Mouse (Mus musculus) megakaryocyte, embryonic 14.5 days (primary cell): Measurements from ENCODE around the gene Utf1. TPM values are rescaled to one million over a fixed set of nuclear protein-coding genes. Genes with fewer than 3 reads are reported as not detected.
A peak's percentile ranks its signal among the peaks of the same experiment; 100 is the strongest.

Experiments used
- H3K27me3 ChIP-seq: replicated peaks from 2 replicates; pipeline ENCODE3; 2012; ENCODE audit warnings: inconsistent platforms
- H3K36me3 ChIP-seq: replicated peaks from 2 replicates; pipeline ENCODE3; 2012; ENCODE audit warnings: low read length, inconsistent platforms, mixed read lengths
- H3K4me1 ChIP-seq: 2 replicates; pipeline ENCODE4 v1.6.1; 2012; ENCODE audit warnings: inconsistent platforms
- H3K4me3 ChIP-seq: replicated peaks from 2 replicates; pipeline ENCODE3; 2012; ENCODE audit warnings: moderate library complexity, mild to moderate bottlenecking, inconsistent platforms
- H3K9me3 ChIP-seq: 2 replicates; pipeline ENCODE4 v1.6.1; 2012; ENCODE audit warnings: inconsistent platforms
- FLI1 ChIP-seq: IDR thresholded peaks from 2 replicates; pipeline ENCODE4 v1.6.1; 2012; ENCODE audit warnings: low read length, inconsistent platforms, mixed read lengths
- GATA1 ChIP-seq: IDR thresholded peaks from 3 replicates; pipeline ENCODE4 v1.6.1; 2012; ENCODE audit warnings: mixed read lengths, low read length, inconsistent platforms, borderline replicate concordance
- polyA plus RNA-seq: library from polyadenylated mRNA; stranded (reverse); fragments of >175 nt; gene quantifications from 2 replicates; pipeline ENCODE4 v1.2.3, GENCODE M21; 2012; ENCODE audit warnings: low replicate concordance; ENCODE audit not compliant: insufficient read depth

Utf1 gene
- polyA plus RNA-seq, 1 experiment: not detected

DNA sequence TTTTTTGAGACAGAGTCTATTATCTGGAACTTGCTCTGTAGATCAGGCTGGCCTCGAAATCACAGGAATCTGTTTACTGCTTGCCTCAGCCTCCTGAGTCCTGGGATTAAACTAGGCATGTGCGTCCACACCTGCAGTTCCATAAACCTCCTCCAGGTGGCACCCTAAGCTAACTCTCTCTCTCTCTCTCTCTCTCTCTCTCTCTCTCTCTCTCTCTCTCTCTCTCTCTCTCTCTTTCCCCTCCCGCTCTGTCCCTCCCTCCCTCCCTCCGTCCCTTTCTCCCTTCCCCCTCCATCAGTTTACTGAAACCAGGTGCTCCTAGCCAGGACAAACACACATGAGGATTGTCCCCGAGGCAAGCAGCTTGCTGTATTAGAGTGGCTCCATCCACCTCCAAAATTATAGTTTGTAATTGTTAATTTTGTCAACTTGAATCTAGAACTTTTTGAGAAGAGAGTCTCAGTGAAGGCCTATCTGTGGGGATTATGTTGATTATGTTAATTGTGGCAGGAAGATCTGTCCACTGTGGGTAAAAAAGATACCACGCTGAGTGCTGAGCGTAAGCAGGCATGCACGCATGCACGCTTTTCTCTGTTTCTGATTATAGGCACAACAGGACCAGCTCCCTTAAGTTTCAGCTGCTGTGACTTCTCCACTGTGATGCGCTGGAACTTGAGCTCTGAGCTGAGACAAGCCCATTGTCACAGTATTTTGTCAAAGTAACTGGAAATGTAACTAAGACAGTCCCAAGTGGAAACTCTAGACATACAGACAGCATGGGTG is 25.9 kb downstream of the Utf1 start:
- Histone ChIP-seq H3K4me3 (peak overlapping the region; percentile 36), H3K36me3 (no peaks in the 10 kb centered on the region), H3K27me3 (peaks cover 30% of the 10 kb centered on the region), H3K4me1 (peaks cover 60% of the 10 kb centered on the region), H3K9me3 (no peaks in the 10 kb centered on the region)
- TF ChIP-seq FLI1 (no peak), GATA1 (no peak)

DNA sequence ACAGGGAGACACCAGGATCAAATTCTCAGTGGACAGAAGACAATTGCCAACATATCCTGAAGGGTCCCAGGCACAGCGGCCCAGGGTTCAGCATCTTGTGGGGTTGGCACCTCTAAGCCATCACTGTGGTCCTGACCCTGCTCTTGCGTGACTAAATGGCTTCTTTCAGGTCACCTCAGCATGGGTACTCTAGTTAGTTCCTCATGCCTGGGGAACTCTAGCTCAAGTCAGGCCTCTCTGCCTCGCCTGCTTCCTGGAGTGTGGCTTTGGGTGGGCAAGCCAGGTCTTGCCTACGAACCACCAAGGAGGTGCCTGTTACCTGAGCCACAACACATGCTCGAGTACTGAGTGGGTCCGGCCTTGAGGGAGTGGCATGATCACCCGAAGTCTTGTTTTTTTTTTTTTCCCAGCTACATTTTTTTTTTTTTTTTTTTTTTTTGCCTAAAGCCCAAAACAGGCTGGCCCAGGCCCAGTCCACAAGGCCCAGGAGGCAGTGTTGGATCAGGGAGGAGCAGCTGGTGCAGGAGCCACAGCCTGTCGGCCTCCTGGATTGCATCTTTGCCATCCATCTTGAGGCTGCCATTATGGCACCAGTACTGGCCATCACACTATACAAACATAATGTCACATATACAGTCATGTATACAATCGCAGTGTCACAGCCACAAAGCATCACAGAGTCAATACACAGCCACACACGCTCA is 26.8 kb downstream of the Utf1 start:
- TF ChIP-seq FLI1 (no peak), GATA1 (no peak)
- Histone ChIP-seq H3K9me3 (no peaks in the 10 kb centered on the region), H3K36me3 (no peaks in the 10 kb centered on the region), H3K27me3 (peaks cover 24% of the 10 kb centered on the region), H3K4me3 (peak overlapping the region; percentile 64), H3K4me1 (peaks cover 68% of the 10 kb centered on the region)

DNA sequence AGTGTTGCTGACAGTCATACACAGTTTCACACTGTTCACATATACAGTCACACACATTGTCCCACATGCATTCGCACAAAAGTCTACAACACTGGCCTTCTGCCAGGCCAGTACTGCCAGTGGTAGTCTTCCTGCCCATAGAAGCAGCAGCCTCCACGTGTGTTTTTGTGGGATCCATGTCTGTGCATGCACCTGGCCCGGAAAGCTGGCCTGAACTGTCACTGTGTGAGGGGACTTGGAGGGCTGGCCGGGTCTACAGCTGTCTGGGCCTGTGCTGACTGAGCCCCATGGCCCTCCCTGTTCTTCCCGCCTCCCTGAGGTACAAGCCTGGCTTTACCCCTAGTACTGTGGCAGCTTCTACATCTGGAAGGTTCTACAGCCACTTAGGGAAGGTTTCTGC is 27.4 kb downstream of the Utf1 start:
- peak overlapping the region; percentile 64 for H3K4me3 ChIP-seq
- TF ChIP-seq GATA1: no peak
- no peak for TF ChIP-seq FLI1
- no peaks in the 10 kb centered on the region for H3K9me3 ChIP-seq
- peaks cover 23% of the 10 kb centered on the region for H3K27me3 ChIP-seq
- H3K36me3 ChIP-seq: no peaks in the 10 kb centered on the region
- peaks cover 75% of the 10 kb centered on the region for H3K4me1 ChIP-seq

DNA sequence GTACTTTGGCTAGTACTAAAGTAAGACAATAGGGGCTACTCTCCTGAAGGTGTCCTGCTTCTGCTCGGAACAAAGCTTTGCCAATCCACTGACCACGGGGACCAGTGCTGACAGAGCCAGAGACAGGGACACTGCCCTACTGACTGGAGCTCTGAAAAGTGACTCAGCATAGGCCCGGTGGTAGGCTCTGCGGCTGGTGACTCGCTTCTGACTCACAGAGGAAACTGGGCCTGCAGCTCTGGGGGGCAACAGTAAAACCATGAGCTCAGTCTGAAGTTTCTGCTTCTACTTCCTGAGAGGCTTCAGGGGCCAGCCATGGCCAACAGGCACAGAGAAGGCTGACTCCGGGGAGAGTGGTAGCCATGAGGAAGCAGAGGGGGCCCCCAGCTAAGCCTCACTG is 27.8 kb downstream of the Utf1 start:
- Histone ChIP-seq H3K9me3 (no peaks in the 10 kb centered on the region), H3K4me3 (peak overlapping the region; percentile 70), H3K27me3 (peaks cover 22% of the 10 kb centered on the region), H3K4me1 (peaks cover 78% of the 10 kb centered on the region), H3K36me3 (no peaks in the 10 kb centered on the region)
- no peak for TF ChIP-seq GATA1
- TF ChIP-seq FLI1: no peak

DNA sequence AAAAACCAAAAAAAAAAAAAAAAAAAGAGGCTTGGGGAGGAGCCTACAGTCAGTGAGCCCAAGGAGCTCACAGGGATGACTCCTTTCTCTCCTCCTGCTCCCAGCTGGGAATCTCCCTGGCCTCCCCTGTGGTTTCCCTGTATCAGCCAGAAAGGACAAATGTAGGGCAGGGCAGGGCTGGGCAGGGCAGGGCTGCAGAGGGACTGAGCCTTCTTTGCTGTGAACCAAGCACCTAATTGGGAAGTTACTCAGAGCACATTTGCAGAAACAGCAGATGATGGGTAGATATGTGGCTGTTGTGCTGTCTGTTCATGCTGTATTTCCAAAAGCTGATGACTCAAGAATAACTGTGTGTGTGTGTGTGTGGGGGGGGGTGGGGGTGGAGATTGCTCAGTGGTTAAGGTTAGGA is 29.3 kb downstream of the Utf1 start:
- H3K4me1 ChIP-seq: peaks cover 80% of the 10 kb centered on the region

DNA sequence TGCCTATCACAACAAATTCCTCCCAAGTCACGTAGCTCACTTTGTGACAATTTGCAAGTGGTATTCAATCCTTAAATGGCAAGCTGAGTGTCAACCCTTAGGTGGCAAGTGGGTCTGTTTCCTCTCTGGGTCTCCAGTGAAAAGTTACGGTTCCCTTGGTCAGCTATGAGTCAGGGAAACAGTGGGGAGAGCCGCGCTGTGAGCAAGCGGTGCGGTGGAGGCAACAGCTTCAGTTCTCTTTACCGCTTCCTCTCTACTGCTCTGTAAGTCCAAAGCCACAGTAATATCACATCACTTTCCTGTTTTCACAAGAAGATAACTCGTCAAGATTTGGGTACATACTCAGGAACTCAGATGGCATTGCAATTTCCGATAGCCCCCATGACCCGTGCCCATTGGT is 30.7 kb downstream of the Utf1 start:
- H3K4me3 ChIP-seq: peak overlapping the region; percentile 80
- TF ChIP-seq FLI1: no peak
- no peak for TF ChIP-seq GATA1
- H3K4me1 ChIP-seq: peaks cover 94% of the 10 kb centered on the region
- peaks cover 21% of the 10 kb centered on the region for H3K27me3 ChIP-seq
- H3K36me3 ChIP-seq: peaks cover 4% of the 10 kb centered on the region
- H3K9me3 ChIP-seq: no peaks in the 10 kb centered on the region

More for the DNA sequence above, 29.3 kb downstream of the Utf1 start:
- peak overlapping the region; percentile 26 for H3K4me3 ChIP-seq
- H3K9me3 ChIP-seq: no peaks in the 10 kb centered on the region
- TF ChIP-seq GATA1: no peak
- no peak for TF ChIP-seq FLI1
- no peaks in the 10 kb centered on the region for H3K36me3 ChIP-seq
- H3K27me3 ChIP-seq: peaks cover 20% of the 10 kb centered on the region

DNA sequence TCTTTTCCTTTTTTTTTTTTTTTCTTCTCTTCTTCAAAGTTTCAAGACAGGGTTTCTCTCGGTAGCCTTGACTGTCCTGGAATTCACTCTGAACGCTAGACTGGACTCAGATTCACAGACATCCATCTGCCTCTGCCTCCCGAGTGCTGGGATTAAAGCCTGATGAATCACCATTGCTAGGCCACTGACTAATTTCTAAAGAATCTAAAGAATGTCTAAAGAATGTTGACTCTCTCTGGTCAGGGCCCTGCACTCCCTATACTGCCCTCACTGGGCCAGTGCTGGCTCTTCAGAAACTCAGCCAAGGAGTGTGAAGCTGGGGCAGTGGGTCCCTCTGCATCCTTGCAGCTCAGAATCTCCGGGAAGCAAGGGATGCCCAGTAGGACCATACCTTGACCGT is 31.9 kb downstream of the Utf1 start:
- Histone ChIP-seq H3K4me1 (peaks cover 94% of the 10 kb centered on the region), H3K36me3 (peaks cover 4% of the 10 kb centered on the region)

DNA sequence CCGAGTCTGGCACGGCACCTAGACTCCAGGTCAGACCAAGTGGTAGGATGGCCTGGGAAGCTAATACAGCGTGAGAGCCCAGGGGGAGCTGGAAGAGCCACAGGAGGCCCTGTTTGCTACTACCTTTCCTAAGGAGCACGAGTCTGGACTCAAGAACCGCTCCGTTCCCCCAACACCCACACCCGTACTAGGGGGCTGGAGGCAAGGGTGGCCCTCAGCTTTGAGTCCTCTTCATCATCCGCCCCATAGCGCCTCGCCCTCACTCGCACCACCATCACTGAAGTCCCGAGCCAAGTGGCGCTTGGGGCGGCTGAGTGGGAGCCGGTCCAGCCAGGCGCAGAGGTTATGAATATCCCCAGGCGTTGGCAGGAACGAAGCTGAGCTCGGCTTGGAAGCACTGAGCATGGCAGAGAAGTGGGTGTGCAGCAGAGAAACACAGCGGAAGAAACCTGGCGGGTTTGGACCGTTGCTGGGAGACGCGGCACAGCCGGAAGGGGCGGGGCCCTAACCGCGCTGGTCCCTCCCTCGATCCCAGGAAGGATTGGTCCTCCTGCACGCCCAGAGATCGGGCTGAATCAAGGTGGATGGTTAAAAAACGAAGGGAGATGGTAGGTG is 34.8 kb downstream of the Utf1 start, which contains the start of gene 6430531B16Rik:
Gene 6430531B16Rik (minus strand): TSS at position 478 of the 615 bp plus-strand sequence.
- H3K9me3 ChIP-seq: no peaks in the 10 kb centered on the region
- peaks cover 21% of the 10 kb centered on the region for H3K27me3 ChIP-seq
- peak within 1 kb of the TSS; percentile 85 for H3K4me3 ChIP-seq
- H3K36me3 ChIP-seq: peaks cover 6% of the 10 kb centered on the region
- TF ChIP-seq FLI1 (no peak), GATA1 (no peak)
- H3K4me1 ChIP-seq: peaks cover 85% of the 10 kb centered on the region

More for the DNA sequence above, 31.9 kb downstream of the Utf1 start:
- TF ChIP-seq FLI1: no peak
- TF ChIP-seq GATA1: no peak
- H3K27me3 ChIP-seq: peaks cover 21% of the 10 kb centered on the region
- no peak overlapping the region for H3K4me3 ChIP-seq
- H3K9me3 ChIP-seq: no peaks in the 10 kb centered on the region

DNA sequence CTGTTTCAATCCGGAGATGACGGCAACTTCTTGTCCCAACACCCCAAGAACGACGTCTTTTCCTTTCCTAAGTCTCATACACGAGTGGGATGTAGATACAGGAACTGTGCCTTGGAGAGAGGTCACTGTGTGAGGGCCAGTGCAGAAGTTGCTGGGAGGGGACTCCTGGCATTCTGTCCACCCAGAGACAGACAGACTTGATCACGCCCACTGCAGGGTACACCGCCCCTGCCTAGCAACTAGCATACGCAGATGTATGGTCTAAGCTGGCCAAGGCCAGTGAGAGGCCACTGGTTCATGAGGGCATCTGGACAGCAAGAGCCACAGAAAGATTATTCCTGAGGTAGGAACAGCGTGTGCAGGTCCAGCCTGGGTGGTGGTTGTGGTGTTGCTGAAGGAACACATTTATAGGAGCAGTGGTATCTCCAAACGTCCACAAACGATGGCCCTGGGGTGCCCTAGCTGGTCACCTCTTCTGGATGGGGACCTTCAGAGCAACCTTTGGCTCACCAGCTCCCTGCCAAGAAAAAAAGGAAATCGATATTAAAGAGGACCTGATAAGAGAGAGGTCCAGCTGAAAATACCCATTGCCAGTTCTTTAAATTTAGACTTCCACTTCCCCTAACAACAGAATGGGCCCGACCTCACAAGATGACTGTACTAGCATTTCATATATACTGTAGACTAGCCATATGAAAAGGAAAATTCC is 35.6 kb downstream of the Utf1 start:
- TF ChIP-seq FLI1: no peak
- Histone ChIP-seq H3K4me1 (peaks cover 85% of the 10 kb centered on the region), H3K4me3 (peak overlapping the region; percentile 77), H3K27me3 (peaks cover 21% of the 10 kb centered on the region), H3K36me3 (peaks cover 12% of the 10 kb centered on the region), H3K9me3 (no peaks in the 10 kb centered on the region)
